Mouse (Mus musculus): ENCODE measurements at regions not wholly inside any gene's neighbourhood (a gene's known extent, or its start where the extent isn't known, plus 50 kb on each side); places are given as distances from the start of the nearest gene placed in this dataset.

DNA sequence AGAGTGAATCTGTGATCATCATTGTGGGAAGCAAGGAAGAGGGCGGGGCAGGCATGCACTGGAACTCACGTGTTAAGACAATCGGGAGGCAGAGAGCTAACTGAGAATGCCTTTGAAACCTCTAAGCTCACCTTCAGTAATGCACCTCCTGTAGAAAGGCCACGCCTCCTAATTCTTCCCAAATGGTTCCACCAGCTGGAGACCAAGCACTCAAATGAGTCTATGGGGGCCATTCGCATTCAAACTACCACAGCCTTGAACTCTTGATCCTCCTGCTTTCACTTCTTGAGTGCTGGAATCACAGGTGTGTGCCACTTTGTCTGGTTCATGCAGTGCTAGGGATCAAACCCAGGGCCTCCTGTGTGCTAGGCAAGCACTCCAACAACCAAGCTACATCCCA, 68.5 kb upstream of the Tnrc6c start:
- intact Hi-C loops (cut with DNase I) = no loop called here
- DNase-seq (ENCODE audit: extremely low spot score in 1 of 2, low spot score in 2 of 2) = no peak

DNA sequence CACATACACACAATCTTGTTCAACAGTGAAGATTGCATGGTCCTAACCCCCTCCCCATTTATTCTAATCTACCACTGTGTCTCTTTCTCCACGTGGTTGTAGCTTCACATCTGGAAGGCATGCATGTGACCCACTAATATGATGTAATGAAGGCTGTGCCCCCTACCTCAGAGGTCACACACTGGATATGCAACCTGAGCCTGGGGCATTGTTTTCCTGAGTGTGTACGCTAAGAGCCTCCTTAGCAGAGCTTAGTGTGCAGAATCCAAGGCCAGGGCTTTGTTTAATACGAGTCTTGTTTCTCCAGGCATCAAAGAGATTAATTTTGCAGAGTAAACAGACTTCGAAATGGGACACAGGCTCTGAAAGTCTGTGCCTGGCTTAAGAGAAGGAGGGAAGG, 68.0 kb upstream of the Tnrc6c start:
- DNase-seq (ENCODE audit: extremely low spot score in 1 of 2, low spot score in 2 of 2) = no peak
- intact Hi-C loops (cut with DNase I) = no loop called here

DNA sequence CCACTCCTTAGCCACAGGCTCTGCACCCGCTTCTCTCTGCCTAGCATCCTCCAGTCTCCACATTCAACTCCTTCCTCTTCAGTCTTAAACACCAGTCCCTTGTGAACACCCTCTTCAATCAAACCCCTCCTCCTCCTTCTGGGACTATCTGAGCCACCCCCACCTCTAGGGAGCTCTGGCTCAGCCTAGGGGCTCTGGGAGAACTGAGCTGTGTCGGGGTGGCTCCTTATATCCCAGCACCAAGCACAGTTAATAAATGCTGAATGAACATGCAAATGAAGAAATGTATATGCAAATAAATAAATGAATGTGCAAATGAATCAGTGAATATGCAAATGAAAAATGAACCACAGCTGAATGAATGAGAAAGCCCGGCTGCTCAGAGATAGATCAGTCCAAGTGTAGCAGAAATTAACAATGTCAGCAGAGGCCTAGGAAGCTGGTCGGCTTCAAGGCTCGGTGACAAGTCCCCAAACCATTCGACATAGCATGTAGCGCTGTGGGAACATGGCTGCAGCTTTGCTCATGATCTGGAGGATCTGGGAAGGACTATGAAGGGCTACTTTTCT, 67.1 kb upstream of the Tnrc6c start:
- no peak for DNase-seq (ENCODE audit: extremely low spot score in 1 of 2, low spot score in 2 of 2)
- intact Hi-C loops (cut with DNase I) = no loop called here

DNA sequence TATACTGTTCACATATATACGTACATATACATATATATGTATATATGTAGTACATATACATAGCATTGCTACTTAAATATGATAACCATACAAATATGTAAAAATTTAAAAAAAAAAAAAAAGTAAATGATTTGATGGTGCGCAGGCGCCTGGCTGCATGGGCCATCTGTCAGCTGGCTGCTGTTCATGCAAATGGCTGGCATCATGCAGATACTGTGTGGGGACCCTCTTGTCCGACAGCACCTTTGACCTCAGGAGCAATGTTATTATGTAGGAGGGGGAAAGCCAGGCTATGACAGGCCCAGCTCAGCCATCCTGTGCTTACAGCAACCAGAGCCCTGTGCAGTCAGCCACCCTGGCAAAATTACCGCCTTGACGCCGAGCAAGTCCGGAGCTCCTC, 65.1 kb upstream of the Tnrc6c start:
- no peak for DNase-seq (ENCODE audit: extremely low spot score in 1 of 2, low spot score in 2 of 2)
- intact Hi-C loops (cut with DNase I) = no loop called here

DNA sequence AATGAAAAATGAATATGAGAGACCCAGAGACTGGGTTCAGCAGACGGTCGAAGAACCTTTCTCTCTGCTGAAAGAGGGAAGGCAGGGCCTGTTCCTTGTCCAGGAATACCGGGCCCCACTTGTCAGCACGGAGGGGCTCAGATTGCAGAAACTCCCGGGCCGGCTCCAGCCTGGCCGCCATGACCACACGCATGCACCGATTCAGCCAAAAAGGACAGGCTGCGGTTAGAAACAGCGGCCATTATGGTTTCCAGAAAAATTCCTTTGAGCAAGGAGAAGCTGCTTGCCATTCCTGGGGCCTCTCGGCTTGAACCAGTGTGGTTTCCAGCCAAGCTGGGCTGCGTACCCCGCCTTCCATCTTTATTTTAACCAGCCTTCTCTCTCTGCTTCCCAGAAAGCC, 64.7 kb upstream of the Tnrc6c start:
- DNase-seq (ENCODE audit: extremely low spot score in 1 of 2, low spot score in 2 of 2) = no peak
- intact Hi-C loops (cut with DNase I) = no loop called here

DNA sequence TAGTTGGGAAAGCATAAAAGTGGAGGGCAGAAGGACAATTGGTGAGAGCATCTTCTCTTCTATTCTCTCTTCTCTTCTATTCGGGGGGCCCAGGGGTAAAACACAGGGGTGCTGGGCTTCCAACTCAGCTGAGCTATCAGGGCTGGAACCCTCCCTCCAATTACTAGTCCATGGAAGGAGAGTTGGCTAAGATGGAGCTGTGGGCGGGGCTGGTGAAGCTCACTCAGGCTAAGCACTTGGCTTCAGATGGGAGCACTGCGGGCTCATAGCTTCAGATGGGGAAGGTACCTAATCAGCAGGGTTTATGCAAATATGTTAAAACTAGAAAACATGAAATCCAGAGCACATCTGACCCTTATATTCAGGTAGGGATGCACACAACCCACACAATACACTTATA, 61.5 kb upstream of the Tnrc6c start:
- intact Hi-C loops (cut with DNase I) = no loop called here
- DNase-seq (ENCODE audit: extremely low spot score in 1 of 2, low spot score in 2 of 2) = no peak

DNA sequence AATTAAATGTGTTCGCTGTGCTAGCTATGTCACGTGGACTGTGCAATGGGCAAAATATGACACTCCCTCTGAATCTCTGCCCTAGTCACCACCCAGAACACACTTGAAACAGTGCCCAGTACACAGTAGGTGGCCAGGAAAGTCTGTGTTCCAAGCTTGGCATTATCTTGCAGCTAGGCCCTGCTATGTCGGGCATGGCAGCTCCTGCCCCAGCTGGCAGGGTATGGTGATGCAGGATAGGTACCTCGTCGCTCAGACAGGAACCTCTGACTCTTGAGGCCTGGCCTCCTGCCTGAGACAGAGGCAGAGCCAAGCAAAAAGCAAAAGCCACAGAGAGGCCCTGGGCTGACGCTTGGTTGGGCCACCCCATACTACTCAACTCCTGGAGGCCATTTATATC, 57.9 kb upstream of the Tnrc6c start:
- intact Hi-C loops (cut with DNase I) = no loop called here
- no peak for DNase-seq (ENCODE audit: extremely low spot score in 1 of 2, low spot score in 2 of 2)

DNA sequence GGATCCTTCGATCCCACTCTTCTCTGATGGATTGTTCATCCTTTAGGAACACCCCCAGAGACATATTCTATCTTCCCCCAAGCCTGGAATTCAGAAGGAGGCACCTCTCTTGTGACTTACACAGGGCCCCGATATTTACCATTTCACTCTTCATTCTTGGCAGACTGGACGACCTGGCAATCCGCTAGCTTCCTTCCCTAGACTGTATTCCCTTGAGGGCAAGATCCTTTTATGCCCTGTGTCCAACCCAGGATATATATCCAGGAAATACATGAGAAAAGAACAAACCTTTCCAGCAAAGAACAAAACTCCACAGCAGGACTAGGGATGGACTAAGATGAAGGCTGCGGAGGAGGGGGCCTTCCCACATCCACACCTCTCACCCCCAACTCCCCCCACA, 56.3 kb upstream of the Tnrc6c start:
- no peak for DNase-seq (ENCODE audit: extremely low spot score in 1 of 2, low spot score in 2 of 2)
- intact Hi-C loops (cut with DNase I) = no loop called here

DNA sequence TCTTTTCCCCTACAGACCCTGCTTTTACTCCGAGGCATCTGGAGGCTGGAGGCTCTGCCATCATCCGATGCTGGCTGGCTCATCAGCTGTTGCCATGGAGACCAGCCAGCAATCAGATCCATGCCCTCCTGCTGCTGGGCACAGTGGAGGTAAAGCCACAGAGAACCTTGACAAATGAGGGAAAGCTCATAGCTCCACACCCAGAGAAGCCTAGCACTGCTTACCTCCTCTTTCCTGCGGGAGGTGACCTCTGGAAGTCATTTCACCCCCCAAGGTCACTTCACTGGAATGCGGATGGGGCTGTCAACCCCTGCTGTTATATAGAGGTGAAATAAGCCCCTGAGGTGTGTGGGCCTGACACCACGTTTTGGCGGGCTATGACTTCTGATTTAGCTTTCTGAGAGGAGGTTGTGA, 55.9 kb upstream of the Tnrc6c start:
- peak; percentile 50 to 52 for DNase-seq (ENCODE audit: extremely low spot score in 1 of 2, low spot score in 2 of 2)
- intact Hi-C loops (cut with DNase I) = no loop called here

DNA sequence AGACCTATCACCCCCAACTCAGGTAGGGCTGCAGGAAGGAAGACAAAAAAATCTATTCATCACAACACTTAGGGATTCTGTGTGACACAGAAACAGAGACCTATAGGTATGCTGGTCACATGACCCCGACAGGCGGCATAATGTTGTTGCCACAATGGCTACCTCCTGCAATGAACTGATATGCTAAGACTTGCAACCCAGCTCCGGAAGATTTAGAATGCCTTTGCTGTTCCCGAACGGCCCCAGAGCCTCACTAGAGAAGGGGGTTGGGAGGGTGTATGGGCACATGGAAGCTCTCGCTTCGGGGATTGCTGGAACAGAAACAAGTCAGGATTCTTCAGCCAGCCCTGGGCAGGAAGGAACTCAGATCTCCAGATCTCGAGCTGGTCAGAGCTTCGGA, 55.5 kb upstream of the Tnrc6c start:
- intact Hi-C loops (cut with DNase I) = no loop called here
- DNase-seq (ENCODE audit: extremely low spot score in 1 of 2, low spot score in 2 of 2) = no peak

DNA sequence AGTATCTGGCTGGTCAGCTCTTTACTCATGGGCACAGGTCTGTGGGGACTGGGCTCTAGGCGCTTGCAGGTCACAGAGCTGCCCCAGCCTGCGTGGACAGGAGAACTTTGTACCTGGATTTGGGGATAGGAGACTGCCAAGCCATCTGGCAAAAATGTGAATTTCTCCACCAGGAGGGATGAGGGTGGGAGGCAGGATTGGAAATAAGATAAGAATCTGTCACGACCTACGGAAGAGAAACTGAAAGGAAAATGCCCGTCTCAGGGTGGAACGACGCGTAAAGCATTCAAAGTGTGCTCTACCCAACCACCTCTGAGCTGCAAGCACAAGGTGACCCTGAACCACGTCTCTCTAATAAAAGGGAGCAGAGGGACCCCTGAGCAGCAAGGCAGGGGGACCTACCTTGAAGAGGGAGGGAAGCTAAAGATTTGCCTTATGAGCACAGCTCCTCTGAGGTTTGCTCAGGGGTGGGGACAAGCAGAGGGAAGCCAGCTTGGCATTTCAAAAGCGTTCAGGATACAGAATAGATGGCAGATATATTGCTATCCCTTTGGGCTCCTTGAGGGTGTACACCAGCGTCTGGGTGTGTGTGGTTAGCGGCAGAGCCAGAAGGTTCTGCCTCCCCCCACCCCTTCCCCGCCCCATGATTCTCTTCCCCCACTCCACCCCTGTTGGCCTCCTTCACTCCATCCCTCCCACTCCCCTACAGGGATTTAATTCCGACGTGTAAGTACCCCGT, 54.9 kb upstream of the Tnrc6c start:
- intact Hi-C loops (cut with DNase I) = no loop called here
- no peak for DNase-seq (ENCODE audit: extremely low spot score in 1 of 2, low spot score in 2 of 2)

DNA sequence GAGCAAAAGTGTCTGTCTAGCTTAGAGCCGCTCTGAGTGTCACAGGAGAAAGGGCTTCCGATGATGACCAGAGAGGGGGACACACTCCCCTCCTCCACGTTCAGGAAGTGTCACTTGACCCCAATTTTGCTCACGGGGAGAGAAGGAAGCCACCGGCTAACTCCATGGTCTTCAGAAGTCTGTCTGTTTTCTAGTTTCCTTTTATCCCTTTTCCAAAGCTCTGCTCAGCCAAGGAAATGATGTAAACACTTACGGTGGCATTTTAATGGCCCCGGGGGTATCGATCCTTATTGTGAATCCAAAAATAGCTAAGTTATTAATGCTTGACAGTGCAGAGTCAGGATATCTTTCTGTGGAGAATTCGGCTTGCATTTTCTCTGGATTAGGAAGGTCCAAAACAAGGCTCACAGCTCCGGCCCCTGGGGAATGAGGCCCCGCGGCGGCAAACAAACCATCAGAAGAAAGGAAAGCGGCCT, 54.3 kb upstream of the Tnrc6c start:
- intact Hi-C loops (cut with DNase I) = loop anchor here (5.0 kb wide), 1 partner anchor 213 kb away; no protein-coding TSS in a partner anchor
- DNase-seq (ENCODE audit: extremely low spot score in 1 of 2, low spot score in 2 of 2) = no peak

DNA sequence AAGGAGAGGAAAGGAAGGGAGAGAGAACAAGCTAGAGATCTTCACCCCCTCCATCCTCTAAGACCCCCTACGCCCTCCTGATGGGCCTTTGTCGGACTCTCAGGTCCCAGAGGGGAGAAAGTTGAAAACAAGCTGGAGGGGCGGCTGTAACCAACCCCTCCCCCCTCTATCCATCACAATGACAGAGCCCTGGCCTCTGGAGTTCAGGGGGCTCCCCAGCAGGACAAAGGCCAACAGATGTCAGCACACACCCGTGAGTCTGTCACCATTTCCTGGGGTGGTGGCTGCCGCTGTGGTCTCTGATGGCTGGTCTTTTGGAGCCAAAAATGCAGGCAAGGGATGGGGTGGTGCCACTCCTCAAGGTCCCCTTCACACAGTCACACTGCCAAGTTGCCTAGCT, 52.9 kb upstream of the Tnrc6c start:
- intact Hi-C loops (cut with DNase I) = loop anchor here (5.0 kb wide), 1 partner anchor 214 kb away; no protein-coding TSS in a partner anchor

DNA sequence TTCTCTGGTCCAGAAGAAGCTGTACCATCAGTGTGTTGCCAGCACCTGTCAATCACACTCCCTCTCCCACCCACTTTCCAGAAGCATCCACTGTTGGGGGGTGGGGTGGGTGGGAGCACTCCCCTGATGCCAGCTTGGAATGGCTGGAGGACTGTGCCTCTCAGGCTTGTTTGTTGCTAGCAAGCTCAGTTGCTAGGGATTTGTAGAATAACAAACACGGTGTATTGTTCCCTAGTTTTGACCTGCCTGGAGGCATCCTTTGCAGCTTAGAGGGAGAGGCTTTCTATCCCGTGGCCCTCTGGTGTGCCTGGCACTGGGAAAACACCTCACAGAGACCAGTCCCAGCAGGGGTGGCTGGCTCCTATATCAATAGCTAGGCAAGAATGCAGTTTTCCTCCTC, 50.1 kb upstream of the Tnrc6c start:
- no peak for DNase-seq (ENCODE audit: extremely low spot score in 1 of 2, low spot score in 2 of 2)
- intact Hi-C loops (cut with DNase I) = loop anchor here (5.0 kb wide), 1 partner anchor 217 kb away; no protein-coding TSS in a partner anchor

More for the DNA sequence above, 52.9 kb upstream of the Tnrc6c start:
- DNase-seq (ENCODE audit: extremely low spot score in 1 of 2, low spot score in 2 of 2) = no peak
